Mouse (Mus musculus): ENCODE results near the gene Ifna11.
"Not testable (repeated sequence)": the region's sequence is repeated elsewhere in the genome, so short reads cannot be mapped to it uniquely, and the experiment has no call there.

GRCm38 (mm10) chr4:88802954-88803353 is 16.8 kb upstream of the Ifna11 start, which contains the start of gene Gm13287:
- TF ChIP-seq CTCF (IDR thresholded peaks at IDR 0.05; ENCODE audit: low read depth, low read length); EP300 (IDR thresholded peaks at IDR 0.05; ENCODE audit: insufficient read depth, low read depth, low read length); POLR2A (IDR thresholded peaks at IDR 0.05; ENCODE audit: insufficient read depth, low read length): not testable (repeated sequence)

Measured in ES-Bruce4 (cell line).